Mouse (Mus musculus): ENCODE measurements around the gene Rbm20. TPM values are rescaled to one million over a fixed set of nuclear protein-coding genes. Genes with fewer than 3 reads are reported as not detected.

The Rbm20 gene
- polyA plus RNA-seq, 1 experiment, result 6.5 TPM

DNA sequence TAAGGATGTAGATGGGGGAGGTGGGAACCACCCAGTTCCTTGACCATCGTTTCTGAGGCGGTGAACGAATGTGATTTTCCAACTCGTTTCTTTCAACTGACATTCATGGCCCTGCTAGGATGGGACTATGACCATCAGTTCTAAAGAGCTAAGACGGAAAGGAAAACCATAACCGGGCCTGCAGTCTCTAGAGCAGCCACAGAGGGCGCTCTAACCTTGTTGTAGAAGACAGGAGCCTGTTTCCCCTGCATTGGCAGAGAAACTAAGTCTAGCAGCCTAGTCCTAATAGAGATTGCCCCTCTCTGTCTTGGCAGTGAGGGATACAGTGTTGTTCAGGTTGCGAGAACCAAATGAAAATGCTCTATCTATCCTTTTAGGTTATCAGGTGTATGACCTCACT is 164.8 kb downstream of the Rbm20 start:
- peak; percentile 50 for TF ChIP-seq CTCF (IDR thresholded peaks at IDR 0.05; ENCODE audit: low read depth, low read length)
- TF ChIP-seq POLR2A (IDR thresholded peaks at IDR 0.05; ENCODE audit: insufficient read depth, low read length), result no peak
- TF ChIP-seq EP300 (IDR thresholded peaks at IDR 0.05; ENCODE audit: insufficient read depth, low read depth, low read length), result no peak
- H3K9me3 ChIP-seq (replicated peaks; ENCODE audit: control insufficient read depth, insufficient read depth, low read length, poor library complexity, severe bottlenecking), result no peaks in the 10 kb centered on the region
- no peaks in the 10 kb centered on the region for H3K27me3 ChIP-seq (ENCODE audit: control insufficient read depth, insufficient read depth, low read length, poor library complexity, severe bottlenecking)
- H3K27ac ChIP-seq (ENCODE audit: insufficient read depth, low read length), result no peak overlapping the region
- H3K4me1 ChIP-seq (ENCODE audit: control insufficient read depth, insufficient read depth, low read length), result no peaks in the 10 kb centered on the region
- no peak overlapping the region for H3K4me3 ChIP-seq (ENCODE audit: low read depth, low read length)
- no peak overlapping the region for H3K9ac ChIP-seq (ENCODE audit: low read depth, poor library complexity, severe bottlenecking)
- no peaks in the 10 kb centered on the region for H3K36me3 ChIP-seq (ENCODE audit: control insufficient read depth, insufficient read depth, low read length, poor library complexity, severe bottlenecking)

DNA sequence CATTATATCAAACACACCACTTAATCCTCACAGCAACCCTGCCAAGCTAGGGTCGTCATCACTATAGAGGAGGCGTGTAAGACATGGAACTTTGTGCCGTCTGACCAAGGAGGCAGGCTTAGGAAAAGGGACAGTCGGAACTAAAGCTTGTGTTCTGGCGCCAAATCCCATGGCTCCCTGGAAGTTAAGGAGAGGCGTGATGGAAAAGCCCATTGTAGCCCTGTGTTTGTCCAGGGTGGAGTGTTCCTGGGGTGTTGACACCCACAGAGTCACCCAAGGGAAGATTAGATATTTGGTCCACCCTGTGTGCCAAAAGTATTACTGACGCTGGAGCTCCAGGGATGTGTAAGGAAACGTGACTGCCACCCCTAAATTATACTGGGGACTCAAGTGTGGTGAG is 166.9 kb downstream of the Rbm20 start:
- H3K27me3 ChIP-seq (ENCODE audit: control insufficient read depth, insufficient read depth, low read length, poor library complexity, severe bottlenecking), result no peaks in the 10 kb centered on the region
- H3K9me3 ChIP-seq (replicated peaks; ENCODE audit: control insufficient read depth, insufficient read depth, low read length, poor library complexity, severe bottlenecking), result no peaks in the 10 kb centered on the region
- H3K27ac ChIP-seq (ENCODE audit: insufficient read depth, low read length), result no peak overlapping the region
- no peaks in the 10 kb centered on the region for H3K4me1 ChIP-seq (ENCODE audit: control insufficient read depth, insufficient read depth, low read length)
- TF ChIP-seq CTCF (IDR thresholded peaks at IDR 0.05; ENCODE audit: low read depth, low read length), result no peak
- no peak overlapping the region for H3K9ac ChIP-seq (ENCODE audit: low read depth, poor library complexity, severe bottlenecking)
- H3K36me3 ChIP-seq (ENCODE audit: control insufficient read depth, insufficient read depth, low read length, poor library complexity, severe bottlenecking), result no peaks in the 10 kb centered on the region
- H3K4me3 ChIP-seq (ENCODE audit: low read depth, low read length), result no peak overlapping the region

DNA sequence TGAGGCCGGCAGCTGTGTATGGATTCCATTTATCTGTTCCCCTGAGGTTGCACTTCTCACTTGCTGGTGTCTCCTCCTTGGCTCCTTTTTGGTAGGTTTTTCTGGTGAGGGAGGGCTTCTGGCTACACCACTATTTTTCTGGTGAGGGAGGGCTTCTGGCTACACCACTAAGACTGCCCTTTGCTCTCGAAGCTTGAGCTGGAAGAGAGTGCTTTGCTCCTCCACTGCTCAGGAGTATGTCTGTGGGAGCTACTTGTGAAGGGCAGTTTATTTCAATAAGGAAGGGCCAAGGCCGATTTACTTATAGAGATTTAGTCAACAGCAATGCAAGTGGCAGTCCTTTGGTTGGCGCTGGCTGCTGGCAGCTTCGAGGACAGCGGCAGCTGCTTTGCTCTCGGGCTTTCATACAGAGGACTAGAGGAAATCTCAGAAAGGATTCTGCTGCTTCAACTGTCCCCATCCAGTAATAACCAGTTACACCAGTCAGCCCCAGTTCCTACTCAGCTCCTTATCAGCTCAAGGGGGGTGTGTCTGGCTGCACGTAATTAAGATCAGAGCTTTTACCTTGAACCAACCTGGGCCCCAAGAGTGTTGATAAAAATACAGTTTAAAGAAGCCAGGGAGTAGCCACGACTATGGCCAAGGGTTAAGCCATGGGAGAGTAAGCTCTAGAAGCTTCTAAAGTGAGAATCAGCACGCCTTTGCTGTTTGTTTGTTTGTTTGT is 171.3 kb downstream of the Rbm20 start:
- H3K9me3 ChIP-seq (replicated peaks; ENCODE audit: control insufficient read depth, insufficient read depth, low read length, poor library complexity, severe bottlenecking), result no peaks in the 10 kb centered on the region
- H3K27ac ChIP-seq (ENCODE audit: insufficient read depth, low read length), result no peak overlapping the region
- no peak overlapping the region for H3K4me3 ChIP-seq (ENCODE audit: low read depth, low read length)
- H3K4me1 ChIP-seq (ENCODE audit: control insufficient read depth, insufficient read depth, low read length), result peaks cover 5% of the 10 kb centered on the region
- H3K9ac ChIP-seq (ENCODE audit: low read depth, poor library complexity, severe bottlenecking), result no peak overlapping the region
- no peaks in the 10 kb centered on the region for H3K27me3 ChIP-seq (ENCODE audit: control insufficient read depth, insufficient read depth, low read length, poor library complexity, severe bottlenecking)
- no peak for TF ChIP-seq CTCF (IDR thresholded peaks at IDR 0.05; ENCODE audit: low read depth, low read length)
- no peak for TF ChIP-seq EP300 (IDR thresholded peaks at IDR 0.05; ENCODE audit: insufficient read depth, low read depth, low read length)
- no peak for TF ChIP-seq POLR2A (IDR thresholded peaks at IDR 0.05; ENCODE audit: insufficient read depth, low read length)
- no peaks in the 10 kb centered on the region for H3K36me3 ChIP-seq (ENCODE audit: control insufficient read depth, insufficient read depth, low read length, poor library complexity, severe bottlenecking)

DNA sequence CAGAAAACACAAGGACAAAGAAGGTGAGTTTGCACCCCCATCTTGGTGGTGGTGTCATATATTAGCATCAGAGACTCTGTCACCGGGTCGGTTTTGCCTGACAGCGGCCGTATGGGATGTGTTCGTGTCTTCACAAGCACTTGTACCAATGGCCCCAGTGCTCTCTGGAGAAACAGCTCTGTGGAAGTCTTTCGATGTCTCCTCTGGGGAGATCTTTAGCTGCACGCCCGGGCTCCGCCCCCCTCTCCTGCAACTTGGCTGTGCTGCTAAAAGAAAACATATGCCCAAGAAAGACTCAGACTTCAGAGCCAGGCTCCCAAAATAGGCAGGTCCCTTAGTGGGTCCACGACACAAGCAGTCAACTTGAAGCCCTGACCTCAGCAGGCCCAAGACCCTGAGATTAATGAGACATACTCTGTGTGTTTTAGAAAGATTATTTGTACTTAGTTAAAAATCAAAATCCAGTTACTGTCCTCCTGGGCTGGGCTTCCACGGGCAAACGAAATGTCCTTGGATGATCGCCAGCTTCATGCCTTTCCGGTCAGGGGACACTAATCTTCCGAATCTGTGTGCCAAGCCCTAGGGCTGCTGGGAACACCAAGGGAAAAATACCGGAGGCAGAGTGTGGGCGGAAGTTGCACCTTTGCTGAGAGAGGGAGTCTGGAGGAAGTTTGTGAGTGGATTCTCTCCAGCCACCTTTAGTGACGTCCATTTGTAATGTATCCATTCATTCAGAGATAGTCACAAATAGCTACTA is 173.2 kb downstream of the Rbm20 start:
- TF ChIP-seq CTCF (IDR thresholded peaks at IDR 0.05; ENCODE audit: low read depth, low read length), result no peak
- TF ChIP-seq POLR2A (IDR thresholded peaks at IDR 0.05; ENCODE audit: insufficient read depth, low read length), result no peak
- no peak for TF ChIP-seq EP300 (IDR thresholded peaks at IDR 0.05; ENCODE audit: insufficient read depth, low read depth, low read length)
- peaks cover 5% of the 10 kb centered on the region for H3K4me1 ChIP-seq (ENCODE audit: control insufficient read depth, insufficient read depth, low read length)
- no peaks in the 10 kb centered on the region for H3K27me3 ChIP-seq (ENCODE audit: control insufficient read depth, insufficient read depth, low read length, poor library complexity, severe bottlenecking)
- no peaks in the 10 kb centered on the region for H3K36me3 ChIP-seq (ENCODE audit: control insufficient read depth, insufficient read depth, low read length, poor library complexity, severe bottlenecking)
- no peaks in the 10 kb centered on the region for H3K9me3 ChIP-seq (replicated peaks; ENCODE audit: control insufficient read depth, insufficient read depth, low read length, poor library complexity, severe bottlenecking)
- no peak overlapping the region for H3K4me3 ChIP-seq (ENCODE audit: low read depth, low read length)
- no peak overlapping the region for H3K27ac ChIP-seq (ENCODE audit: insufficient read depth, low read length)
- no peak overlapping the region for H3K9ac ChIP-seq (ENCODE audit: low read depth, poor library complexity, severe bottlenecking)

DNA sequence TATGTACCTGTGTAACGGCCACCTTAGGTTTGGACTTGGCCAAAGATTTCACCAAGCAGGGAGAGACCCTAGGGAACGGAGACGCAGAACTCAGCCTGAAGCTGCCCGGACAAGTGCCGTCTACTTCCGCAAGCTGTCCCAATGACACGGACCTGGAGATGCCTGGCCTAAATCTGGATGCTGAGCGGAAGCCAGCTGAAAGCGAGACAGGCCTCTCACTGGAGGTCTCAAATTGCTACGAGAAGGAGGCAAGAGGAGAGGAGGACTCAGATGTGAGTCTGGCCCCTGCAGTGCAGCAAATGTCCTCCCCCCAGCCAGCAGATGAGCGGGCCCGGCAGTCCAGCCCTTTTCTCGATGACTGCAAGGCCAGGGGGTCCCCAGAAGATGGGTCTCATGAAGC is 174.2 kb downstream of the Rbm20 start:
- no peaks in the 10 kb centered on the region for H3K27me3 ChIP-seq (ENCODE audit: control insufficient read depth, insufficient read depth, low read length, poor library complexity, severe bottlenecking)
- H3K9ac ChIP-seq (ENCODE audit: low read depth, poor library complexity, severe bottlenecking), result no peak overlapping the region
- H3K4me1 ChIP-seq (ENCODE audit: control insufficient read depth, insufficient read depth, low read length), result peaks cover 5% of the 10 kb centered on the region
- no peak overlapping the region for H3K4me3 ChIP-seq (ENCODE audit: low read depth, low read length)
- no peak overlapping the region for H3K27ac ChIP-seq (ENCODE audit: insufficient read depth, low read length)
- H3K9me3 ChIP-seq (replicated peaks; ENCODE audit: control insufficient read depth, insufficient read depth, low read length, poor library complexity, severe bottlenecking), result no peaks in the 10 kb centered on the region
- H3K36me3 ChIP-seq (ENCODE audit: control insufficient read depth, insufficient read depth, low read length, poor library complexity, severe bottlenecking), result no peaks in the 10 kb centered on the region
- TF ChIP-seq EP300 (IDR thresholded peaks at IDR 0.05; ENCODE audit: insufficient read depth, low read depth, low read length) (no peak), CTCF (IDR thresholded peaks at IDR 0.05; ENCODE audit: low read depth, low read length) (no peak), POLR2A (IDR thresholded peaks at IDR 0.05; ENCODE audit: insufficient read depth, low read length) (no peak)
